Mouse (Mus musculus) lung, postnatal 0 days (tissue): ENCODE measurements at regions not wholly inside any gene's neighbourhood (a gene's known extent, or its start where the extent isn't known, plus 50 kb on each side); places are given as distances from the start of the nearest gene placed in this dataset.

Experiments
- ATAC-seq: fragments of 200-750 bp; cut with Nextera tagmentation; 2 replicates; pipeline ENCODE4 v1.8.0; 2017; ENCODE audit warnings: moderate library complexity
- DNase-seq: peaks from one replicate; pipeline ENCODE4 v3.0.0-alpha.2; 2016; ENCODE audit warnings: low spot score
- H3K27ac ChIP-seq: fragments of 300-500 bp; sonication (generic); 2 replicates; pipeline ENCODE4 v1.5.1; 2014; ENCODE audit warnings: antibody characterized with exemption, mild to moderate bottlenecking, low read length, mixed read lengths
- H3K27me3 ChIP-seq: fragments of 300-500 bp; sonication (generic); replicated peaks from 2 replicates; pipeline ENCODE4 v1.6.1; 2014; ENCODE audit warnings: low read length, mixed read lengths; ENCODE audit not compliant: insufficient read depth
- H3K36me3 ChIP-seq: fragments of 300-500 bp; sonication (generic); 2 replicates; pipeline ENCODE4 v1.6.1; 2014; ENCODE audit warnings: low read length, mixed read lengths; ENCODE audit not compliant: insufficient read depth
- H3K4me1 ChIP-seq: fragments of 300-500 bp; sonication (generic); 2 replicates; pipeline ENCODE4 v1.6.1; 2014; ENCODE audit warnings: antibody characterized with exemption, low read depth, low read length, mixed read lengths; ENCODE audit not compliant: insufficient read depth
- H3K4me2 ChIP-seq: fragments of 300-500 bp; sonication (generic); replicated peaks from 2 replicates; pipeline ENCODE4 v1.6.1; 2014; ENCODE audit warnings: low read depth, mild to moderate bottlenecking, low read length, moderate library complexity, mixed read lengths
- H3K4me3 ChIP-seq: fragments of 300-500 bp; sonication (generic); 2 replicates; pipeline ENCODE4 v1.5.1; 2014; ENCODE audit warnings: low read depth, low read length
- H3K9ac ChIP-seq: fragments of 300-500 bp; sonication (generic); replicated peaks from 2 replicates; pipeline ENCODE4 v1.6.1; 2014; ENCODE audit warnings: low read depth, mild to moderate bottlenecking
- H3K9me3 ChIP-seq: fragments of 300-500 bp; sonication (generic); 2 replicates; pipeline ENCODE4 v1.6.1; 2016; ENCODE audit warnings: low read length, mixed read lengths
- CTCF ChIP-seq: IDR thresholded peaks from 2 replicates; pipeline ENCODE4 v1.5.1; 2016; ENCODE audit warnings: antibody characterized with exemption, mild to moderate bottlenecking
- EP300 ChIP-seq: IDR thresholded peaks from 2 replicates; pipeline ENCODE4 v1.6.1; 2016; ENCODE audit warnings: antibody characterized with exemption, mild to moderate bottlenecking, control low read depth
- WGBS: fragments of 180-500 bp; shearing (Covaris S2); extraction: QIAGEN DNeasy Blood & Tissue Kit; methylation state at CpG from one replicate; pipeline ENCODE4 v1.1.7; 2014; 5-methylcytosine and 5-hydroxymethylcytosine counted together

GRCm38 (mm10) chr9:74530317-74530716 lies 331.4 kb upstream of the Onecut1 start:
- peak; percentile 6 for DNase-seq
- ATAC-seq, result no peak
- H3K4me2 ChIP-seq, result no peak overlapping the region
- TF ChIP-seq EP300, result no peak
- TF ChIP-seq CTCF, result peak; percentile 78
- H3K27ac ChIP-seq, result no peak overlapping the region
- no peaks in the 10 kb centered on the region; the same call in 1 of the 2 replicates for H3K27me3 ChIP-seq
- 12% methylated on average over 10 of the region's 10 CpGs for whole genome bisulfite sequencing
- no peak overlapping the region for H3K9ac ChIP-seq
- H3K4me1 ChIP-seq, result no peaks in the 10 kb centered on the region
- H3K36me3 ChIP-seq, result no peaks in the 10 kb centered on the region
- H3K4me3 ChIP-seq, result no peak overlapping the region
- no peaks in the 10 kb centered on the region for H3K9me3 ChIP-seq

- Histone ChIP-seq H3K4me1 (no peaks in the 10 kb centered on the region), H3K27ac (no peak overlapping the region), H3K27me3 (no peaks in the 10 kb centered on the region; the same call in 1 of the 2 replicates), H3K9me3 (no peaks in the 10 kb centered on the region), H3K9ac (no peak overlapping the region), H3K36me3 (no peaks in the 10 kb centered on the region), H3K4me3 (no peak overlapping the region), H3K4me2 (no peak overlapping the region)
- no peak for ATAC-seq
- WGBS, result 60% methylated on average over 9 of the region's 9 CpGs
- DNase-seq, result no peak
- TF ChIP-seq EP300 (no peak), CTCF (no peak)
Measured at GRCm38 (mm10) chr9:74530748-74531147, 331.0 kb upstream of the Onecut1 start.

DNA sequence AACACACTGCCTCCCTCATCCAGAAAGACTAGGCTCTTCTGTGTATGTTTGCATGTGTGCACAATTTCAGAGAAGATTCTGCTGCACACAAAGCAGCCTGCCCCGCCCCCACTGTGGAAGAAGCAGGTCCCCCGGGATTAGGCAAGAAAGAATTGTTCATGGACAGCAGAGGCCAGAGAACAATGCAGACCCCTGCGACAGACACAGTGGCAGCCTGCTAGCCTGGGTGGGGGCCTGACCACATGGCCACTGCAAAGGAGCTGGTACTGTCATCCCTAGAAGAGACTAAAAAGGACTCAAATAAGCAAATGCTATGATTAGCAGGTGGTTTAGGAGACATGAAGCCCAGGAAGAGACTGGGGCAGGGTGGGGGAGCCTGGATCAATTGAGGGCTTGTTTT lies 329.7 kb upstream of the Onecut1 start:
- H3K9ac ChIP-seq, result no peak overlapping the region
- 54% methylated on average over 3 of the region's 3 CpGs for WGBS
- H3K4me1 ChIP-seq, result no peaks in the 10 kb centered on the region
- H3K36me3 ChIP-seq, result no peaks in the 10 kb centered on the region
- no peaks in the 10 kb centered on the region for H3K9me3 ChIP-seq
- ATAC-seq, result no peak
- H3K4me2 ChIP-seq, result no peak overlapping the region
- no peak overlapping the region for H3K27ac ChIP-seq
- DNase-seq, result no peak
- TF ChIP-seq EP300 (no peak), CTCF (no peak)
- H3K4me3 ChIP-seq, result no peak overlapping the region
- H3K27me3 ChIP-seq, result no peaks in the 10 kb centered on the region; the same call in 1 of the 2 replicates

DNA sequence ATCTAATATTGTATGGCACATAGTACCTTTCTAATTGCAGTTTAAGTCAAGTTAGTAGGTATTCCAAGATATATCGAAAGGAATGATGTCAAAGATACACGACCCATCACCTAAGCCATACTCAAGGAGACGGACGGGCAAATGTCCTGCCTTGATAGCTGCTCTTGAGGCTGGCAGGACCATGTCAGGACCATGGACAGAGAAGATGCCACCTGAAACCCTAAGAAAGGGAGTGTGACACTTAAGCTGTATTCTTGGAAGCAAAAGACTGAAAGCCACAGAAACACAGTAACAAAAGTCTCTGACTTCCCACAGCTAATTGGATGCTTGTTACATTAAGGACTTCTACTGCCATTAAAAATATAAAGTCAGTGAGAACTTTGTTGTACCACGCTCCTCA lies 326.7 kb upstream of the Onecut1 start:
- TF ChIP-seq EP300 (no peak), CTCF (no peak)
- ATAC-seq, result no peak
- H3K27ac ChIP-seq, result no peak overlapping the region
- H3K4me1 ChIP-seq, result no peaks in the 10 kb centered on the region
- no peak overlapping the region for H3K4me3 ChIP-seq
- H3K9me3 ChIP-seq, result no peaks in the 10 kb centered on the region
- 53% methylated on average over 5 of the region's 5 CpGs for WGBS
- DNase-seq, result no peak
- no peak overlapping the region for H3K9ac ChIP-seq
- H3K4me2 ChIP-seq, result no peak overlapping the region
- H3K27me3 ChIP-seq, result no peaks in the 10 kb centered on the region; the same call in 1 of the 2 replicates
- H3K36me3 ChIP-seq, result no peaks in the 10 kb centered on the region

- no peaks in the 10 kb centered on the region for H3K27me3 ChIP-seq
Measured at GRCm38 (mm10) chr9:74556116-74556515, 305.6 kb upstream of the Onecut1 start.

GRCm38 (mm10) chr9:74592757-74593156 lies 269.0 kb upstream of the Onecut1 start:
- H3K27me3 ChIP-seq, result no peaks in the 10 kb centered on the region
- no peak overlapping the region for H3K27ac ChIP-seq
- H3K9ac ChIP-seq, result no peak overlapping the region
- no peak overlapping the region for H3K4me3 ChIP-seq
- H3K4me2 ChIP-seq, result no peak overlapping the region
- H3K4me1 ChIP-seq, result no peaks in the 10 kb centered on the region
- TF ChIP-seq CTCF, result no peak
- no peak for TF ChIP-seq EP300
- H3K9me3 ChIP-seq, result no peaks in the 10 kb centered on the region
- ATAC-seq (no peak), DNase-seq (no peak)
- no peaks in the 10 kb centered on the region for H3K36me3 ChIP-seq
- WGBS, result 74% methylated on average over 4 of the region's 4 CpGs

More at GRCm38 (mm10) chr9:74556116-74556515, 305.6 kb upstream of the Onecut1 start:
- DNase-seq (no peak), ATAC-seq (no peak)
- H3K4me3 ChIP-seq, result no peak overlapping the region
- no peaks in the 10 kb centered on the region for H3K36me3 ChIP-seq
- no peaks in the 10 kb centered on the region for H3K9me3 ChIP-seq
- no peaks in the 10 kb centered on the region for H3K4me1 ChIP-seq
- no peak overlapping the region for H3K9ac ChIP-seq
- H3K27ac ChIP-seq, result no peak overlapping the region
- no peak overlapping the region for H3K4me2 ChIP-seq
- 82% methylated on average over 5 of the region's 5 CpGs for WGBS
- no peak for TF ChIP-seq CTCF
- no peak for TF ChIP-seq EP300

DNA sequence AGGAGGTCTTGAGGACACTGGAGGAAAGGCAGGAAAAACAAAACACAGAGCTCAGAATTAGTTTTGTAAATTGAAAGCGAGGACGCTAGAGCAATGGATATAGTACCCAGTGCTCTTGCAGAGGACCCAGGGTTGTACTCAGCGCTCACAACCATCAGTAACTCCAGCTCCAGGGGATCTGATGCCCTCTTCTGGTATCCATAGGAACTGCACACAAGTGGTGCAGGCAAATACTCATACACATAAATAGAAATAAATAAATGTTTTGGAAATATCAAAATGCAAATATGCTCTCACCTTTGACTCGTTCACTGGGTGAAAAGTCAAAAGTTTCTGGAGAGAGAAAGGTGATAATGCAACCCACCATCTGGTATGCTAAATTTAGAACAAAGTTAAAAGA lies 267.8 kb upstream of the Onecut1 start:
- DNase-seq, result no peak
- Histone ChIP-seq H3K9me3 (no peaks in the 10 kb centered on the region), H3K27ac (no peak overlapping the region), H3K9ac (no peak overlapping the region), H3K36me3 (no peaks in the 10 kb centered on the region), H3K4me2 (no peak overlapping the region), H3K4me1 (no peaks in the 10 kb centered on the region), H3K4me3 (no peak overlapping the region), H3K27me3 (no peaks in the 10 kb centered on the region)
- WGBS, result 85% methylated on average over 4 of the region's 4 CpGs
- TF ChIP-seq CTCF, result peak; percentile 16; the same call in 1 of the 2 replicates
- no peak for TF ChIP-seq EP300
- ATAC-seq, result no peak
